Mouse (Mus musculus): ENCODE measurements at regions not wholly inside any gene's neighbourhood (a gene's known extent, or its start where the extent isn't known, plus 50 kb on each side); places are given as distances from the start of the nearest gene placed in this dataset.

DNA sequence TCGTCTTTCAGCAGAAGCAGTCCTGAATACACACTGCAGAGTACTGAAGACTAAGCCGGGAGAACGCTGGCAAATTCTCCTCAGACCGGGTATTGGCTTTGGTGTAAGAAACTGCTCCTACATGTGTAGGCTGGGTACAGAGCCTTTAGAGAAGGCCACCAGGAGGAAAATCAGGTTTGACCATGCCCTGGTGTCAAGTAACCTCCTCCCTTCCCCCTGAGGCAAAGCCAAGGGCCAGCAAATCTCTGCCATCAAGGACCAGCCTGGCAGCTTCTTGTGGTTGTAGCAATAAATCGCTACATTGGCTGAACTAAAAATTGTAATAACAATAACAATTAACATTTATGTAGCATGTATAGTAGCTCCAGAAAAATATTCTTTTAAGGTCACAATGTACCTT, 237.8 kb downstream of the Snx10 start:
- TF ChIP-seq CTCF (IDR thresholded peaks at IDR 0.05; ENCODE audit: insufficient read depth, low read depth, low read length), result no peak
- no peak for TF ChIP-seq POLR2A (IDR thresholded peaks at IDR 0.05; ENCODE audit: insufficient read depth, low read depth, low read length)

Measured in olfactory bulb, adult 2 months (tissue).